Mouse (Mus musculus) left cerebral cortex, postnatal 10 days (tissue): Measurements from ENCODE around the gene Lrrc3. TPM values are rescaled to one million over a fixed set of nuclear protein-coding genes. Genes with fewer than 3 reads are reported as not detected.

Source experiments
- DNase-seq, 2 experiments: peaks; one replicate each; pipeline ENCODE4 v3.0.0; 2021 to 2022; ENCODE audit warnings: low spot score in 2 of 2, mixed read lengths in 1 of 2; ENCODE audit errors: extremely low spot score in 1 of 2
- intact Hi-C: fragments of 180-260 bp; cut with DNase I; formaldehyde crosslinking; loops from one replicate; pipeline ENCODE4 v1.15.1; 2025
- total RNA-seq, 2 experiments: library from RNA; stranded (reverse); gene quantifications; 2 replicates each; pipeline ENCODE4 v1.2.3; 2021

Lrrc3 gene
- total RNA-seq, 2 experiments from 2014 or later: 31.7 to 33.5 TPM

DNA sequence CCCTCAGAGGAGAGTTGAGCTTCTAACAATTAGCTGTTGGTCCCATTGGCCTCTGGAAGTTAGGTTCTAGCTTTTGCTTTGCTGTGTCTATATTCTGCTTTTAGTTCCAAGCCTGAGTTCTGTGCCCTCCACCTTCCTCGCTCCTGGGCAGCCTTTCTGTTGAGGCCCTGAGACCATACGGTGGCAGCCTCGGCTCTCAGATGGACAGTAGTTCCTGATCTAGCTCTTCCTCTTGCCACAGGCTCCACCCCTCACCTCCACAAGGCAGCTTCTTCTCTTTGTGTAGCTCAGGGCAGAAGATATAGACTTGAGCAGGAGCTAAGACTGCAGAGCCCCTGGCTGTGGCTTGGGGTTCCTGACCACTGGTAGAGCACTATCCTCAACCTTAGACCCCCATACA is 22.0 kb downstream of the Lrrc3 start:
- no peak for DNase-seq
- intact Hi-C loops: loop anchor here (10.0 kb wide), 1 partner anchor 356 kb away; no protein-coding TSS in a partner anchor

- no peak for DNase-seq
- intact Hi-C loops: loop anchor here (5.0 kb wide), 1 partner anchor 242 kb away; no protein-coding TSS in a partner anchor
These were observed 23.4 kb downstream of the Lrrc3 start for GRCm38 (mm10) chr10:77878985-77879384.

DNA sequence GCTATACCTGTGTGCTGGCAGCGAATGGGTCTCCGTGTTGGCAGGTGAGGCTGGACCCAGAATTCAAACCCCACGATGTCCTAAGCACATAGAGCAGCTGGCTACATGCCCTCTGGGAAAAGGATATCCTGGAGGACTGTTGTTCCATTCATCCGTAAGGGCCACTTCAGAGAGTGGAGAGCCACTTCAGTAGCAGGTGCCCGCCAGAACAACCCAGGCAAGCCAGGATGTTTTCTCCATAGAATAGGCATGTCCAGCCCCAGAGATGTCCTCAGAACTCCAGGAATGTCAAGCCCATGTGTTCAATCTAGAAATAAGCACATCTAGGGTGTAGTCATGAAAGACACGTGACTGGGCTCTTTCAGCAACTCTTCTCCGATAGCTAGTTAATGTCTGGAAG is 32.7 kb downstream of the Lrrc3 start:
- DNase-seq: no peak
- intact Hi-C loops: no loop called here

- intact Hi-C loops: no loop called here
- no peak for DNase-seq
These were observed 34.8 kb downstream of the Lrrc3 start for GRCm38 (mm10) chr10:77867546-77867945.

GRCm38 (mm10) chr10:77864762-77865143 is 37.6 kb downstream of the Lrrc3 start:
- DNase-seq: no peak
- intact Hi-C loops: no loop called here

DNA sequence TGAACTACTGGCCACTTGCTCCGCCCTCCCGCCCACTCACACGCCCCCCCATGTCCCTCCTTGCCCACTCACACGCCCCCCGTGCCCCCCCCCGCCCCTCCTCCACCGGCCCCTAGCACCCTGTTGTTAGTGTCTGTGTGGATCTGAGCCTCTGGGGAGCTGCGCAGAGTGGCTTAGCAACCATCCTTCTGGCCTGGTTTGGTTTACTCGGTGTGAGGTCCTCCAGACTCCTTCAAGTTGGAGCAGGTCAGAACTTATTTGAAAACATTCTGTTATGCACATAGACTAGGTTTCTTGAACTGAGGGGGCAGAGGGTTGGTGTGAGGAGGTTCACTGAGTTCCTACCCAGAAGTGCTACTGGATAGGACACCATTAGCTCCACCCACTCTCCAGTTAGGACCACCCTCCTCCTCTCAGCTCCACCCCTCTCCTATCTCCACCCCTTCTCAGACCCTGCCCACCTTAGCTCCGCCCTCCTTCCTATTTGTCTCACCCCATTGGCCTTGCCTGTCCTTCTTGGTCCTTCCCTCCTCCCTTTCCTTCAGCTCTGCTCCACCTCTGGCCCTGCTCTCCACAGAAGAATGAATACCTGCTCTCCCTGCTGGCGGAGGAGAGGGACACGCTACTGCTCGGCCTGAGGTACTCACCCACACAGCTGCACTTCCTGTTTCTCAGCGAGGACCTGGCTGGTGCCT is 38.1 kb downstream of the Lrrc3 start:
- intact Hi-C loops: no loop called here
- DNase-seq: no peak

DNA sequence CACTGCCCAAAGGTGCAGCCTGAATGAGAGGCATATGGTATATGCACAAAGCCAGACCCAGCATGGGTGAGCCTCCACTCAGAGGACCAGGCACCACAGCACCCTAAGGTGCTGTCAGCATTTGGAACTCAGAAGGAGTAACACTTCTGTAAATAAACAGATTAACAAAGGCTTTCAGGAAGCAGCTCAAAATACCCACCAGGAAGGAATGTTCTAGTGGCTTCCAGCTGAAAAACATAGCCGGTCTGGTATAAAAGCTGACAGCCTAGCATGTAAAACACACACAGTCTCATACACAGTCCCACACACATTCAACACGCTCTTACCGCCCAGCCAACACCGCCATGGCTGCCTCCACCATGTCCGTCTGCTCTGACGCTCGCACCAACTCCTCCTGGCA is 40.7 kb downstream of the Lrrc3 start, which contains the start of gene Gm3285:
TSS of gene Gm3285 (plus strand) at position 301 of the 400 bp plus-strand sequence.
- intact Hi-C loops: no loop called here
- no peak for DNase-seq

DNA sequence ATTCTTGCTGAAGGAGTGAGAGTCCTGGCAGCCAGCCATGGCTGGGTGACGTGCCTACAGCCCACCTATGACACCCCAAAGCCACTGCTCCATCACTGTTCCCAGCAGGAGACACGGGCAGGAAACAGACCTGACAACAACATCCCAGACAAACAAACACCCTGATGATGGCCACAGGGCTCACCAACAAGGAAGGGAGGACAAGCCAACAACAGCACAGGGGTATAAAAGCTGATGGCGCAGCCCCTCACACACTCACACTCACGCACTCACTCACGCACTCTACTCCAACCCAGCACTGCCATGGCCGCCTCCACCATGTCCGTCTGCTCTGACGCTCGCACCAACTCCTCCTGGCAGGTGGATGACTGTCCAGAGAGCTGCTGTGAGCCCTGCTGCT is 49.8 kb downstream of the Lrrc3 start, which contains the start of gene Gm10318:
TSS of gene Gm10318 (plus strand) at position 301 of the 400 bp plus-strand sequence.
- intact Hi-C loops: no loop called here

More for the DNA sequence above, 49.8 kb downstream of the Lrrc3 start, which contains the start of gene Gm10318:
- no peak for DNase-seq

Other genes starting within 250 kb of the Lrrc3 start
- gene Tspear, start 216.0 kb downstream of the Lrrc3 start, total RNA-seq: under 1 TPM in 1 of 2 experiments, not detected in 1; 0.18 TPM
- not detected for gene Gm19402, start 211.8 kb downstream of the Lrrc3 start, total RNA-seq
- gene Gm9508, start 205.3 kb downstream of the Lrrc3 start, total RNA-seq: not detected
- gene Gm10272, start 195.9 kb downstream of the Lrrc3 start, total RNA-seq: not detected
- not detected for gene Gm10024, start 191.1 kb downstream of the Lrrc3 start, total RNA-seq
- gene Gm10142, start 186.7 kb downstream of the Lrrc3 start, total RNA-seq: not detected
- gene Krtap12-1, start 181.9 kb downstream of the Lrrc3 start, total RNA-seq: not detected
- gene Gm10100, start 176.1 kb downstream of the Lrrc3 start, total RNA-seq: not detected
- gene Gm18596, start 159.9 kb downstream of the Lrrc3 start, total RNA-seq: not detected
- not detected for gene Gm9736, start 151.2 kb downstream of the Lrrc3 start, total RNA-seq
- gene Gm3233, start 142.9 kb downstream of the Lrrc3 start, total RNA-seq: not detected
- gene Gm3238, start 131.2 kb downstream of the Lrrc3 start, total RNA-seq: not detected
- gene Gm7138, start 125.6 kb downstream of the Lrrc3 start, total RNA-seq: not detected
- not detected for gene Gm3250, start 120.0 kb downstream of the Lrrc3 start, total RNA-seq
- gene Gm7137, start 114.3 kb downstream of the Lrrc3 start, total RNA-seq: not detected
- not detected for gene Gm9639, start 107.5 kb downstream of the Lrrc3 start, total RNA-seq
- gene Gm19668, start 103.4 kb downstream of the Lrrc3 start, total RNA-seq: not detected
- not detected for gene Gm9507, start 90.7 kb downstream of the Lrrc3 start, total RNA-seq
- gene Gm2696, start 87.9 kb downstream of the Lrrc3 start, total RNA-seq: not detected
- gene Krtap10-4, start 75.4 kb downstream of the Lrrc3 start, total RNA-seq: not detected
- not detected for gene Krtap10-10, start 66.6 kb downstream of the Lrrc3 start, total RNA-seq
- not detected for gene Gm36176, start 55.7 kb downstream of the Lrrc3 start, total RNA-seq
- gene Gm10318, start 49.7 kb downstream of the Lrrc3 start, total RNA-seq: not detected
- not detected for gene Gm3285, start 40.6 kb downstream of the Lrrc3 start, total RNA-seq
- 10 to 100 TPM; 27.4 to 29.6 TPM for gene Trpm2, start 68.0 kb upstream of the Lrrc3 start, total RNA-seq
- 10 to 100 TPM; 31.9 to 37.4 TPM for gene 1810043G02Rik, start 76.0 kb upstream of the Lrrc3 start, total RNA-seq
- 10 to 100 TPM; 82.7 to 90.8 TPM for gene Pfkl, start 107.5 kb upstream of the Lrrc3 start, total RNA-seq
- under 1 TPM in 1 of 2 experiments, not detected in 1; 0.81 TPM for gene Dnmt3l, start 139.4 kb upstream of the Lrrc3 start, total RNA-seq
- under 1 TPM in 1 of 2 experiments, not detected in 1; 0.28 TPM for gene Aire, start 141.1 kb upstream of the Lrrc3 start, total RNA-seq
- gene Icosl, start 166.8 kb upstream of the Lrrc3 start, total RNA-seq: 1 to 10 TPM; 1.4 to 1.9 TPM